Mouse (Mus musculus): ENCODE measurements around the gene Vps29. TPM values are rescaled to one million over a fixed set of nuclear protein-coding genes. Genes with fewer than 3 reads are reported as not detected.
"Not testable (repeated sequence)": the region's sequence is repeated elsewhere in the genome, so short reads cannot be mapped to it uniquely, and the experiment has no call there.

Gene Vps29
- polyA plus RNA-seq, 1 experiment: 57.4 TPM

GRCm38 (mm10) chr5:122312942-122313684 is 41.1 kb upstream of the Vps29 start:
- Histone ChIP-seq H3K27ac (ENCODE audit: control insufficient read depth, insufficient read depth, low read depth, low read length) (no peak overlapping the region), H3K27me3 (ENCODE audit: control insufficient read depth, insufficient read depth, low read length) (no peaks in the 10 kb centered on the region), H3K4me3 (ENCODE audit: control insufficient read depth, low read depth, low read length) (no peak overlapping the region), H3K4me1 (ENCODE audit: control insufficient read depth, insufficient read depth, low read length) (peaks cover 4% of the 10 kb centered on the region; the same call in 1 of the 2 replicates), H3K36me3 (ENCODE audit: control insufficient read depth, insufficient read depth, low read length) (peaks cover 1% of the 10 kb centered on the region)
- TF ChIP-seq POLR2A (IDR thresholded peaks at IDR 0.05; ENCODE audit: control insufficient read depth, low read depth, low read length) (no peak), CTCF (IDR thresholded peaks at IDR 0.05; ENCODE audit: control insufficient read depth, insufficient read depth, insufficient replicate concordance, low read depth, low read length) (no peak)

- Histone ChIP-seq H3K27me3 (ENCODE audit: control insufficient read depth, insufficient read depth, low read length) (no peaks in the 10 kb centered on the region), H3K4me1 (ENCODE audit: control insufficient read depth, insufficient read depth, low read length) (peaks cover 4% of the 10 kb centered on the region; the same call in 1 of the 2 replicates), H3K4me3 (ENCODE audit: control insufficient read depth, low read depth, low read length) (no peak overlapping the region), H3K27ac (ENCODE audit: control insufficient read depth, insufficient read depth, low read depth, low read length) (peak overlapping the region; percentile 61), H3K36me3 (ENCODE audit: control insufficient read depth, insufficient read depth, low read length) (peaks cover 1% of the 10 kb centered on the region)
- TF ChIP-seq CTCF (IDR thresholded peaks at IDR 0.05; ENCODE audit: control insufficient read depth, insufficient read depth, insufficient replicate concordance, low read depth, low read length) (peak; percentile 42; the same call in 1 of the 2 replicates), POLR2A (IDR thresholded peaks at IDR 0.05; ENCODE audit: control insufficient read depth, low read depth, low read length) (no peak; the same call in 1 of the 2 replicates)
Observed at GRCm38 (mm10) chr5:122314966-122315667, 39.1 kb upstream of the Vps29 start.

GRCm38 (mm10) chr5:122317329-122318045 is 36.7 kb upstream of the Vps29 start:
- Histone ChIP-seq H3K27me3 (ENCODE audit: control insufficient read depth, insufficient read depth, low read length) (no peaks in the 10 kb centered on the region), H3K36me3 (ENCODE audit: control insufficient read depth, insufficient read depth, low read length) (no peaks in the 10 kb centered on the region; the same call in none of the 2 replicates), H3K27ac (ENCODE audit: control insufficient read depth, insufficient read depth, low read depth, low read length) (no peak overlapping the region), H3K4me3 (ENCODE audit: control insufficient read depth, low read depth, low read length) (no peak overlapping the region), H3K4me1 (ENCODE audit: control insufficient read depth, insufficient read depth, low read length) (peaks cover 4% of the 10 kb centered on the region; the same call in 1 of the 2 replicates)
- no peak for TF ChIP-seq POLR2A (IDR thresholded peaks at IDR 0.05; ENCODE audit: control insufficient read depth, low read depth, low read length)
- no peak for TF ChIP-seq CTCF (IDR thresholded peaks at IDR 0.05; ENCODE audit: control insufficient read depth, insufficient read depth, insufficient replicate concordance, low read depth, low read length)

- no peak for TF ChIP-seq POLR2A (IDR thresholded peaks at IDR 0.05; ENCODE audit: control insufficient read depth, low read depth, low read length)
- TF ChIP-seq CTCF (IDR thresholded peaks at IDR 0.05; ENCODE audit: control insufficient read depth, insufficient read depth, insufficient replicate concordance, low read depth, low read length): peak; percentile 5; the same call in 1 of the 2 replicates
- Histone ChIP-seq H3K4me3 (ENCODE audit: control insufficient read depth, low read depth, low read length) (no peak overlapping the region), H3K36me3 (ENCODE audit: control insufficient read depth, insufficient read depth, low read length) (no peaks in the 10 kb centered on the region; the same call in none of the 2 replicates), H3K27ac (ENCODE audit: control insufficient read depth, insufficient read depth, low read depth, low read length) (no peak overlapping the region), H3K27me3 (ENCODE audit: control insufficient read depth, insufficient read depth, low read length) (no peaks in the 10 kb centered on the region), H3K4me1 (ENCODE audit: control insufficient read depth, insufficient read depth, low read length) (peaks cover 4% of the 10 kb centered on the region; the same call in 1 of the 2 replicates)
Observed at GRCm38 (mm10) chr5:122318100-122318499, 36.1 kb upstream of the Vps29 start.

- not testable (repeated sequence) for H3K36me3 ChIP-seq (ENCODE audit: control insufficient read depth, insufficient read depth, low read length); H3K4me3 ChIP-seq (ENCODE audit: control insufficient read depth, low read depth, low read length); H3K27ac ChIP-seq (ENCODE audit: control insufficient read depth, insufficient read depth, low read depth, low read length); H3K27me3 ChIP-seq (ENCODE audit: control insufficient read depth, insufficient read depth, low read length); H3K4me1 ChIP-seq (ENCODE audit: control insufficient read depth, insufficient read depth, low read length)
Observed at GRCm38 (mm10) chr5:122318976-122319375, 35.2 kb upstream of the Vps29 start.

- Histone ChIP-seq H3K27me3 (ENCODE audit: control insufficient read depth, insufficient read depth, low read length) (no peaks in the 10 kb centered on the region), H3K36me3 (ENCODE audit: control insufficient read depth, insufficient read depth, low read length) (peaks cover 1% of the 10 kb centered on the region), H3K4me3 (ENCODE audit: control insufficient read depth, low read depth, low read length) (no peak overlapping the region), H3K4me1 (ENCODE audit: control insufficient read depth, insufficient read depth, low read length) (peaks cover 4% of the 10 kb centered on the region; the same call in 1 of the 2 replicates), H3K27ac (ENCODE audit: control insufficient read depth, insufficient read depth, low read depth, low read length) (no peak overlapping the region)
- no peak for TF ChIP-seq CTCF (IDR thresholded peaks at IDR 0.05; ENCODE audit: control insufficient read depth, insufficient read depth, insufficient replicate concordance, low read depth, low read length)
- TF ChIP-seq POLR2A (IDR thresholded peaks at IDR 0.05; ENCODE audit: control insufficient read depth, low read depth, low read length): no peak
Observed at GRCm38 (mm10) chr5:122319474-122320204, 34.5 kb upstream of the Vps29 start.

All from testis, adult 2 months (tissue).